Mouse (Mus musculus): ENCODE measurements at regions not wholly inside any gene's neighbourhood (a gene's known extent, or its start where the extent isn't known, plus 50 kb on each side); places are given as distances from the start of the nearest gene placed in this dataset.

GRCm38 (mm10) chr7:73138861-73139493 is 236.3 kb upstream of the Rgma start:
- H3K4me2 ChIP-seq (ENCODE audit: low read length), result no peak overlapping the region
- H3K4me3 ChIP-seq (replicated peaks; ENCODE audit: low read depth, low read length), result no peak overlapping the region
- 21% methylated on average over 8 of the region's 8 CpGs for WGBS
- no peak overlapping the region for H3K9ac ChIP-seq (ENCODE audit: low read depth, low read length)
- TF ChIP-seq CTCF (IDR thresholded peaks at IDR 0.05; ENCODE audit: low read depth), result no peak
- no peak overlapping the region for H3K27ac ChIP-seq
- DNase-seq (ENCODE audit: low spot score) (no peak), ATAC-seq (replicated peaks; ENCODE audit: low FRiP score, low read depth) (no peak)
- H3K9me3 ChIP-seq (replicated peaks; ENCODE audit: low read length), result no peaks in the 10 kb centered on the region
- peaks cover 4% of the 10 kb centered on the region; the same call in 1 of the 2 replicates for H3K4me1 ChIP-seq (replicated peaks; ENCODE audit: insufficient read depth, low read length)
- H3K27me3 ChIP-seq (ENCODE audit: insufficient read depth, low read length), result no peaks in the 10 kb centered on the region
- no peaks in the 10 kb centered on the region for H3K36me3 ChIP-seq (ENCODE audit: insufficient read depth, low read length)

GRCm38 (mm10) chr7:73139901-73140300 is 235.4 kb upstream of the Rgma start:
- Histone ChIP-seq H3K4me3 (replicated peaks; ENCODE audit: low read depth, low read length) (no peak overlapping the region), H3K27me3 (ENCODE audit: insufficient read depth, low read length) (no peaks in the 10 kb centered on the region), H3K27ac (no peak overlapping the region), H3K9me3 (replicated peaks; ENCODE audit: low read length) (no peaks in the 10 kb centered on the region), H3K4me1 (replicated peaks; ENCODE audit: insufficient read depth, low read length) (peaks cover 4% of the 10 kb centered on the region; the same call in 1 of the 2 replicates), H3K9ac (ENCODE audit: low read depth, low read length) (no peak overlapping the region), H3K4me2 (ENCODE audit: low read length) (no peak overlapping the region), H3K36me3 (ENCODE audit: insufficient read depth, low read length) (no peaks in the 10 kb centered on the region)
- 70% methylated on average over 6 of the region's 6 CpGs for WGBS
- DNase-seq (ENCODE audit: low spot score) (no peak), ATAC-seq (replicated peaks; ENCODE audit: low FRiP score, low read depth) (no peak)
- TF ChIP-seq CTCF (IDR thresholded peaks at IDR 0.05; ENCODE audit: low read depth), result no peak

- no peak for DNase-seq (ENCODE audit: low spot score)
- 8% methylated on average over 5 of the region's 5 CpGs for WGBS
Observed at GRCm38 (mm10) chr7:73141167-73141566, 234.1 kb upstream of the Rgma start.

GRCm38 (mm10) chr7:73143902-73144301 is 231.4 kb upstream of the Rgma start:
- H3K36me3 ChIP-seq (ENCODE audit: insufficient read depth, low read length), result no peaks in the 10 kb centered on the region
- peaks cover 4% of the 10 kb centered on the region; the same call in 1 of the 2 replicates for H3K4me1 ChIP-seq (replicated peaks; ENCODE audit: insufficient read depth, low read length)
- 87% methylated on average over 11 of the region's 11 CpGs for WGBS
- DNase-seq (ENCODE audit: low spot score), result no peak
- no peak overlapping the region for H3K9ac ChIP-seq (ENCODE audit: low read depth, low read length)
- H3K27me3 ChIP-seq (ENCODE audit: insufficient read depth, low read length), result no peaks in the 10 kb centered on the region
- no peak for ATAC-seq (replicated peaks; ENCODE audit: low FRiP score, low read depth)
- no peak overlapping the region for H3K27ac ChIP-seq
- no peak overlapping the region for H3K4me2 ChIP-seq (ENCODE audit: low read length)
- no peak for TF ChIP-seq CTCF (IDR thresholded peaks at IDR 0.05; ENCODE audit: low read depth)
- no peak overlapping the region for H3K4me3 ChIP-seq (replicated peaks; ENCODE audit: low read depth, low read length)
- no peaks in the 10 kb centered on the region for H3K9me3 ChIP-seq (replicated peaks; ENCODE audit: low read length)

More at GRCm38 (mm10) chr7:73141167-73141566, 234.1 kb upstream of the Rgma start:
- Histone ChIP-seq H3K9me3 (replicated peaks; ENCODE audit: low read length) (no peaks in the 10 kb centered on the region), H3K36me3 (ENCODE audit: insufficient read depth, low read length) (no peaks in the 10 kb centered on the region), H3K4me3 (replicated peaks; ENCODE audit: low read depth, low read length) (no peak overlapping the region), H3K9ac (ENCODE audit: low read depth, low read length) (no peak overlapping the region), H3K27me3 (ENCODE audit: insufficient read depth, low read length) (no peaks in the 10 kb centered on the region), H3K4me2 (ENCODE audit: low read length) (no peak overlapping the region), H3K27ac (no peak overlapping the region), H3K4me1 (replicated peaks; ENCODE audit: insufficient read depth, low read length) (peaks cover 4% of the 10 kb centered on the region; the same call in 1 of the 2 replicates)
- no peak for TF ChIP-seq CTCF (IDR thresholded peaks at IDR 0.05; ENCODE audit: low read depth)
- ATAC-seq (replicated peaks; ENCODE audit: low FRiP score, low read depth), result no peak

- Histone ChIP-seq H3K4me3 (replicated peaks; ENCODE audit: low read depth, low read length) (no peak overlapping the region), H3K4me1 (replicated peaks; ENCODE audit: insufficient read depth, low read length) (peaks cover 4% of the 10 kb centered on the region; the same call in 1 of the 2 replicates), H3K9ac (ENCODE audit: low read depth, low read length) (no peak overlapping the region), H3K27me3 (ENCODE audit: insufficient read depth, low read length) (no peaks in the 10 kb centered on the region), H3K4me2 (ENCODE audit: low read length) (no peak overlapping the region), H3K36me3 (ENCODE audit: insufficient read depth, low read length) (no peaks in the 10 kb centered on the region), H3K27ac (no peak overlapping the region), H3K9me3 (replicated peaks; ENCODE audit: low read length) (no peaks in the 10 kb centered on the region)
- DNase-seq (ENCODE audit: low spot score), result no peak
- no peak for TF ChIP-seq CTCF (IDR thresholded peaks at IDR 0.05; ENCODE audit: low read depth)
- WGBS, result 32% methylated on average over 4 of the region's 4 CpGs
- no peak for ATAC-seq (replicated peaks; ENCODE audit: low FRiP score, low read depth)
Observed at GRCm38 (mm10) chr7:73144846-73145245, 230.5 kb upstream of the Rgma start.

- H3K4me2 ChIP-seq (ENCODE audit: low read length), result no peak overlapping the region
- ATAC-seq (replicated peaks; ENCODE audit: low FRiP score, low read depth), result no peak
- no peaks in the 10 kb centered on the region; the same call in 1 of the 2 replicates for H3K27me3 ChIP-seq (ENCODE audit: insufficient read depth, low read length)
- H3K4me3 ChIP-seq (replicated peaks; ENCODE audit: low read depth, low read length), result no peak overlapping the region
- H3K4me1 ChIP-seq (replicated peaks; ENCODE audit: insufficient read depth, low read length), result no peaks in the 10 kb centered on the region
- no peak for TF ChIP-seq CTCF (IDR thresholded peaks at IDR 0.05; ENCODE audit: low read depth)
- H3K9ac ChIP-seq (ENCODE audit: low read depth, low read length), result no peak overlapping the region
- no peaks in the 10 kb centered on the region for H3K36me3 ChIP-seq (ENCODE audit: insufficient read depth, low read length)
- H3K27ac ChIP-seq, result no peak overlapping the region
- no peaks in the 10 kb centered on the region for H3K9me3 ChIP-seq (replicated peaks; ENCODE audit: low read length)
- no peak for DNase-seq (ENCODE audit: low spot score)
Observed at GRCm38 (mm10) chr7:73147251-73147650, 228.1 kb upstream of the Rgma start.

- no peak overlapping the region for H3K9ac ChIP-seq (ENCODE audit: low read depth, low read length)
- H3K27me3 ChIP-seq (ENCODE audit: insufficient read depth, low read length), result no peaks in the 10 kb centered on the region; the same call in 1 of the 2 replicates
- TF ChIP-seq CTCF (IDR thresholded peaks at IDR 0.05; ENCODE audit: low read depth), result no peak
- WGBS, result 67% methylated on average over 7 of the region's 7 CpGs
- H3K4me1 ChIP-seq (replicated peaks; ENCODE audit: insufficient read depth, low read length), result no peaks in the 10 kb centered on the region
- H3K36me3 ChIP-seq (ENCODE audit: insufficient read depth, low read length), result no peaks in the 10 kb centered on the region
- ATAC-seq (replicated peaks; ENCODE audit: low FRiP score, low read depth) (no peak), DNase-seq (ENCODE audit: low spot score) (no peak)
- H3K27ac ChIP-seq, result no peak overlapping the region
- no peak overlapping the region for H3K4me2 ChIP-seq (ENCODE audit: low read length)
- H3K9me3 ChIP-seq (replicated peaks; ENCODE audit: low read length), result no peaks in the 10 kb centered on the region
- no peak overlapping the region for H3K4me3 ChIP-seq (replicated peaks; ENCODE audit: low read depth, low read length)
Observed at GRCm38 (mm10) chr7:73150436-73150835, 224.9 kb upstream of the Rgma start.
